Mouse (Mus musculus): Measurements from ENCODE around the gene Lrrc10.

DNA sequence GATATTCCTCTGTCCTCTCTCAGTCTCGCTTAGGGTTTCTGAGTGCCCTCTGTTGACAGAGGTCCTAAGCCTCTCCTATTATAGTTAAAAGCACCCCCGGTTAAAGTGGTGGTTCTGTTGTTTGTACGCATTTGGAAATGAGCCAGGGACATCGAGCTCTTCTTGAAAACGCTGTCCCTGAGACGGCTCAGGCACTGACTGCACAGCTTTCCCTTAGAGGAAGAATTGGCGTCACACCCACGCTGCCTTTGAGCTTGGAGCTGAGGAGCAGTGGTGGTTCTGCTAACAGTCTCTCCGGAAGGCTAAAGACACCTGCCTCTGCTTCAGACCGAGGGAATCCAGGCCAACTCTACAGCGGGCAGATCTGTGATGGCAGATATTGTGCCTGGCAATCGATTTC lies 44.2 kb upstream of the Lrrc10 start:
- no peak for TF ChIP-seq MAX (IDR thresholded peaks at IDR 0.05; ENCODE audit: low read length)
- no peak for TF ChIP-seq ZNF384 (IDR thresholded peaks at IDR 0.05; ENCODE audit: low read depth, low read length)
- no peak for TF ChIP-seq RAD21 (IDR thresholded peaks at IDR 0.05; ENCODE audit: low read depth, low read length)
- no peak for TF ChIP-seq MXI1 (IDR thresholded peaks at IDR 0.05; ENCODE audit: low read depth, low read length)
- no peak for TF ChIP-seq CTCF (IDR thresholded peaks at IDR 0.05 in 2 of 3, conservative IDR thresholded peaks at IDR 0.05 in 1 of 3; ENCODE audit: control insufficient read depth in 1 of 3, insufficient read depth in 1 of 3, low read depth in 2 of 3, low read length in 3 of 3, poor library complexity in 1 of 3, severe bottlenecking in 1 of 3)
- TF ChIP-seq POLR2A (IDR thresholded peaks at IDR 0.05; ENCODE audit: control insufficient read depth in 1 of 2, insufficient read depth in 1 of 2, low read depth in 1 of 2, low read length in 2 of 2, poor library complexity in 1 of 2), result no peak
- TF ChIP-seq POLR2AphosphoS5 (IDR thresholded peaks at IDR 0.05; ENCODE audit: borderline replicate concordance, low read depth, low read length), result no peak
- no peak for TF ChIP-seq RCOR1 (IDR thresholded peaks at IDR 0.05; ENCODE audit: low read depth, low read length)
- TF ChIP-seq ZC3H11A (IDR thresholded peaks at IDR 0.05; ENCODE audit: low read depth, low read length), result no peak
- TF ChIP-seq JUND (IDR thresholded peaks at IDR 0.05; ENCODE audit: low read depth, low read length), result no peak
- no peak for TF ChIP-seq GABPA (IDR thresholded peaks at IDR 0.05; ENCODE audit: low read depth, low read length)
- no peak for TF ChIP-seq USF2 (IDR thresholded peaks at IDR 0.05; ENCODE audit: borderline replicate concordance in 1 of 2, insufficient read depth in 1 of 2, low read depth in 1 of 2, low read length in 2 of 2)
- no peak for TF ChIP-seq MAZ (IDR thresholded peaks at IDR 0.05; ENCODE audit: low read depth, low read length)

Measured in MEL (cell line).